Mouse (Mus musculus) bone marrow, adult 2 months (tissue): ENCODE measurements around the gene Gm26992. TPM values are rescaled to one million over a fixed set of nuclear protein-coding genes. Genes with fewer than 3 reads are reported as not detected.

Experiments
- H3K27ac ChIP-seq: fragments of 200-500 bp; 2 replicates; pipeline ENCODE4 v1.5.1; 2012; ENCODE audit warnings: low read depth, mild to moderate bottlenecking, control low read depth, inconsistent platforms, low read length; ENCODE audit not compliant: control insufficient read depth, poor library complexity, insufficient read depth
- H3K4me1 ChIP-seq: fragments of 200-500 bp; 2 replicates; pipeline ENCODE4 v1.6.1; 2011; ENCODE audit warnings: low read length; ENCODE audit not compliant: control insufficient read depth, insufficient read depth
- H3K4me3 ChIP-seq: fragments of 200-500 bp; replicated peaks from 2 replicates; pipeline ENCODE3; 2011; ENCODE audit warnings: mild to moderate bottlenecking, low read depth, low read length, control low read depth; ENCODE audit not compliant: control insufficient read depth
- CTCF ChIP-seq: fragments of 200-500 bp; IDR thresholded peaks from 2 replicates; pipeline ENCODE4 v1.5.1; 2011; ENCODE audit warnings: low read length, control low read depth; ENCODE audit not compliant: control insufficient read depth, insufficient read depth
- POLR2A ChIP-seq: fragments of 200-500 bp; IDR thresholded peaks from 2 replicates; pipeline ENCODE4 v1.6.1; 2011; ENCODE audit warnings: low read depth, mild to moderate bottlenecking, control low read depth, low read length, borderline replicate concordance; ENCODE audit not compliant: control insufficient read depth
- WGBS: fragments of 180-500 bp; shearing (Covaris S2); methylation state at CpG from one replicate; pipeline ENCODE4 v1.1.7; 2018; 5-methylcytosine and 5-hydroxymethylcytosine counted together
- polyA plus RNA-seq: library from polyadenylated mRNA; stranded (reverse); fragments of >200 nt; gene quantifications from 2 replicates; pipeline ENCODE4 v1.2.4, GENCODE M21; 2011; ENCODE audit warnings: low replicate concordance; ENCODE audit not compliant: missing spikeins, insufficient read depth, insufficient read length

Gene Gm26992
- polyA plus RNA-seq, 1 experiment, result not detected

DNA sequence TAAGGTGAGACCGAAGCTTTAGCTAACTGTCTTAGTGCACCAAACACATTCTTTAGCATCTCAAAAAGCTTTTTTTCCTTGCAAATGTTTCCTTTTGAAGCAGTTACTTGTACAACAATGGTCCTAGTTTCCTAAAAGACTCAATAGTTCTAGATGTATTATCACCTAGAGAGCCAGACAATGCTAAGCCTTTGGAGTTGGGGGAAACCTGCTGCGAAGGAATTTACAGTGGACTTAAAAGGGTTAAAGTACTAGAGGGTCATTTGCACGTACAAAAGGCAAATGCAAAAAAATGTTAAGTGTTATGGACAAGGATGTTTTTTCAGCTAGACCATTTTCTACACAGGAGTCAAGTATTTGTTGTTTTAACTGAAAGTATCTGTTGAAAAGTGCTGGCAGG lies 50.5 kb downstream of the Gm26992 start:
- WGBS, result 82% methylated on average over 3 of the region's 3 CpGs
- TF ChIP-seq POLR2A, result no peak
- no peak for TF ChIP-seq CTCF
- Histone ChIP-seq H3K27ac (no peak overlapping the region), H3K4me3 (no peak overlapping the region), H3K4me1 (no peaks in the 10 kb centered on the region)

DNA sequence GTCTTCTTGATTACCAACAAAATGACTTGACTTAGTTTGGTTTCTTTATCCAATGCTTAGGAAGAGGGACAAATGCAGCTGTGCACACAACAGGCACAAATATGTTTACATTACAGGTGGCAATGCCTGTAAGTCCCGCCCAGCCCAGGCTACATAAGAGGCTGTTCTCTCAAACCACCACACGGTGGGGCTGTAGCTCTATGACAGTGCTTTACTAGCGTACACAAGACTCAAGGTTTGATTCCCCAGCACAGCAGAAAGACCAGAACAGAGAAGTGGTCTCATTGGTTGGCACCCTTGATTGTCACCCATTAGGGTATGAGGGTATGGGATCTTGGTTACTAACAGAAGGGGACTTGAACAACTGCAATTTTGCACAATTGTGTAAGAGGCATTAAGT lies 55.7 kb downstream of the Gm26992 start:
- Histone ChIP-seq H3K27ac (no peak overlapping the region), H3K4me3 (no peak overlapping the region), H3K4me1 (no peaks in the 10 kb centered on the region)
- TF ChIP-seq POLR2A (no peak), CTCF (peak; percentile 64)
- WGBS, result 3% methylated on average over 3 of the region's 3 CpGs

DNA sequence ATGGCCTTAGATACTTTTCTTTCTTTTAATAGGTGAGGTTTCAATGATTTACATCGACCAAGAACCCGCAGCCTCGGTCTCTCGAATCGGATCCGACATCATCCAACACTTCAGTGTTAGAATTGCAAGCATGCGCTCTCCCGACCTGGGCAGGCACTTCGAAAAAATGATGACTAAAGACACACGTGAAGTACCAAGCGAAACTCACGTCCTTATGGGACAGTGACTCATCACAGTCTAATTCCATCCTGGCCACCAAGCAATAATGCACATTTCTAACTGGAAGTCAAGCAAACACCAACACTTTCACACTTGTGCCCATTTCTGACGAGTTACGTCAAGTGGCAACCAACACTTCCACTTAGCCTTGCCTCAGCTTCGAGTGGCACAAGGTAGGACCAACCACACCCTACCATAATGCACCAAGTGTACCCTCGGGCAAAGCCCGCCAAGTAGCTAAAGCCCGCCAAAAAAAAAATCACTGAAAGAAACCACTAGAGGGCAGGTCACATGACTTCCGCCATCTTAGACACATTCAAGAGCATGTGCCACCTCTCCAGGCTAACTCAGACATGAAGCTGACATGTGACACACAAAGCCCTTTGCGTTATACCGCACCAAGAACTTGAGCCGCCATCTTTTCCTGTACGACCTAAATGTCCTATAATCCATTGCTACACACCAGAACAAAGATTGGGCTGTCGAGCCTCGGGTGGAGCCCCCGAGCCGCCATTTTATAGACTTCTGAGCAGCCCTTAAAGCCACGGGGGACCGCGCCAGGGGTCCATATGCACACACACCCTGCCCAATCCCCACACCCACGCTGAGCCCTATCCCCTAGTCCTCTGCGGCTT lies 59.7 kb downstream of the Gm26992 start:
- Histone ChIP-seq H3K4me1 (no peaks in the 10 kb centered on the region), H3K27ac (no peak overlapping the region), H3K4me3 (no peak overlapping the region)
- 72% methylated on average over 32 of the region's 32 CpGs for WGBS
- TF ChIP-seq POLR2A (no peak), CTCF (no peak)

DNA sequence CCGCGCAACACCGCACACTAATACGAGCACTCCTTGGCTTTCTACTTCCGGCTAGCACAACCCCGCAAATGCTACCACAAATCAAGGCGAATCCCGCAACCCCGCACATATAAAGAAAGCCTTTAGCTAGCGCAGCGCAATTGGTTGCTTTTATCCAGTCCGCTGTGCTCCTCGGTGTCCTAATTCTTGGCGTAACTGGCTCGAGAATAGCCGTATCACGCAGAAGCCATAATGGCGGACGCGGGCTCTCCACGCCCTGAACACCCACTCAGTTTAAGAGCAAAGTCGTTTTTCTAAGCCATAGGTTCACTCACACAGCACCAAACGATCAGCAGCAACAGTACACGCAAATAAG lies 60.3 kb downstream of the Gm26992 start:
- no peak for TF ChIP-seq CTCF
- no peak for TF ChIP-seq POLR2A
- H3K27ac ChIP-seq, result no peak overlapping the region
- H3K4me1 ChIP-seq, result no peaks in the 10 kb centered on the region
- 73% methylated on average over 24 of the region's 24 CpGs for WGBS
- H3K4me3 ChIP-seq, result no peak overlapping the region

DNA sequence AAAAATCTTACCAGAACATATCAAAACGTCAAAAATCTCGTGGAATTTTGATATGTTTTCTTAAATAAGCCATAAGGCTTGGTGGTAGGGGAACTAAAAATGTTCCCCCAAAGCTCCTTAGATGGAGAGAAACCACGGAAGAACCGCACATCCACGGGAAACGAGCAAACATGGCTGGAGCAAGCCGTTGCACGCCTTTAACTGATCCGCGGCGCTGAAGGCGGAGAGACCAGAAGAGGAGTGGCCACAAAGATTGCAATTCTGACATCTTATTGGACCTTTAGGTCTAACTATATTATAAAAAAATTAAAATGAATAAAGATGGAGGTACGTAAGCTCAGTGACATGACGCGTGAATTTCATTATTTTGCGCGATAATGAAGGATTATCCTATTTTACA lies 61.2 kb downstream of the Gm26992 start:
- TF ChIP-seq POLR2A (no peak), CTCF (no peak)
- H3K4me3 ChIP-seq, result no peak overlapping the region
- 67% methylated on average over 17 of the region's 17 CpGs for WGBS
- H3K27ac ChIP-seq, result no peak overlapping the region
- H3K4me1 ChIP-seq, result no peaks in the 10 kb centered on the region

DNA sequence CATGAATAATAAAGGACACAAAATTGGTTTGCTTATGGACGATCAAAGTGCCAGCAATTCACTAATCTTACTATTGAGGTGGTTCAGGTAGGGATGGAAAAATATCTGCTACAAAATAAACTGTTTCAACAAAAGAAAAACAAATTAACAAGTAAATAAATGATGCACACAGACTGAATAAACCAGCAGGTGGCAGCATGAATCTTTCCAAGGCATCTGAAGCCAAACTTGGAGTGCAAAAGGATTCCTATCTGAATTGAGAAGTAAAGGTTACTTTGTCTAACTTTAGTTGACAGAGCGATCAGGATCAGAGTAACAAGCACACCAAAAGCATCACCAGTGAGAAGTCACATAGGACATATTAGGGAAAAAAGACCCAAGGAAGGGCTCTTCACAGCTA lies 62.2 kb downstream of the Gm26992 start:
- H3K4me3 ChIP-seq, result no peak overlapping the region

DNA sequence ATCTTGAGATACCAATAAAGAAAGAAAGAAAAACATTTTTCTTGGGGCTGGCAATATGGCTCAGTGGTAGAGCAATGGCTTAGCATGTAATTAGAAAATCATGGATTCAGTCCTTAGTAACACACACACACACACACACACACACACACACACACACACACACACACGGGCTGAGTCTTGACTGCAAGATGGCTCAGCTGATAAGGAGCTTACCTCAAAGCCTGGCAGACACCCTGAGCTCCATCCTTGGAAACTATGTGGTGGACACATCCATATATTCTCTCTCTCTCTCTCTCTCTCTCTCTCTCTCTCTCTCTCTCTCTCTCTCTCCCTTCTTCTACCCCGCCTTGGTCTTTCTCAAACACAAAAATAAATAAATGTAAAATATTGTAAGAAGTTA lies 69.0 kb downstream of the Gm26992 start:
- TF ChIP-seq CTCF (no peak), POLR2A (no peak)
- 40% methylated on average over 2 of the region's 2 CpGs for WGBS
- H3K4me1 ChIP-seq, result no peaks in the 10 kb centered on the region

More for the DNA sequence above, 62.2 kb downstream of the Gm26992 start:
- no peak for TF ChIP-seq POLR2A
- TF ChIP-seq CTCF, result no peak
- Histone ChIP-seq H3K4me1 (no peaks in the 10 kb centered on the region), H3K27ac (no peak overlapping the region)
- WGBS, result 29% methylated on average over 2 of the region's 2 CpGs

DNA sequence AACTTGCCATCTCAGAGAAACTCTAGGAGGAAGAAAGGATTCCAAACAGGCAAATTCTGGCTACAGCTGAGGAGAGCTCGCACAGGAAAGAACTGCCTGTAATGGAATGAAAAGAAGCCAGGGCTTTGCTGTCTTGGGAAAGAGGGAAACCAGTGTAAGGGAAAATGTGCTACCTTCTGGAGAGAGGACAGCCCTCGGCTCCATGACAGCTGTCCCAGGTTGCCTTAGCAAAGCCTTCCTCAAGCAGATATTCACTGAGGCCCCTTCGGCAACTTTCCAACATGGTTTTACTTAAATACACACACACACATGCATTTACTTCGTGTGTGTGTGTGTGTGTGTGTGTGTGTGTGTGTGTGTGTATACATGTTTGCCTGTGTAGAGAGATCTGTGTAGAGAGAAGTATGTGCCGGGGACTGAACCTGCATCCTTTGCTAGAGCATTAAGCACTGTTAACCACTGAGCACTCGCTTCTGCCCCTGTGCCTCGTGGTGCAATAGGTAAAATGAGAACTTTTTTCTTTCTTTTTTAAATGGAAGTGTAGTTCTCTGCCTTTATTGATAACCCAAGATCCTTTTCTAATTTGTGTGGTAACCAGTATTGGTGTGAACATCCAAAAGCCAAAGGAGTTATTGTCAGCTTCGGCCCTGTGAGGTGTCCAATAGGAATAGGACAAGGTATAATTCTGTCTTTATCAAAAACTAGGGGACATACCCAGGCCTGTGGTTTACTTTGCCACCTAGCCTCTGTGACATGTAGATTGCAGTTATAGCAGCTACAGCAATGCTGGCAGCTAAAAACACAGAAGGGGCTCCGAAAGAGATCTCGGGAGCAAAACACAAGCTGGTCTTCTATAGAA lies 70.8 kb downstream of the Gm26992 start:
- WGBS, result 30% methylated on average over 10 of the region's 10 CpGs
- TF ChIP-seq CTCF, result no peak
- no peak for TF ChIP-seq POLR2A
- Histone ChIP-seq H3K4me3 (peak overlapping the region; percentile 9), H3K27ac (peak overlapping the region; percentile 33; the same call in 1 of the 2 replicates), H3K4me1 (no peaks in the 10 kb centered on the region)

More for the DNA sequence above, 69.0 kb downstream of the Gm26992 start:
- no peak overlapping the region for H3K27ac ChIP-seq
- no peak overlapping the region for H3K4me3 ChIP-seq
